Mouse (Mus musculus) hindbrain, postnatal 0 days (tissue): ENCODE results near the gene Scly. TPM values are rescaled to one million over a fixed set of nuclear protein-coding genes. Genes with fewer than 3 reads are reported as not detected.

Experiments used
- ATAC-seq: fragments of 200-750 bp; cut with Nextera tagmentation; 2 replicates; pipeline ENCODE4 v1.8.0; 2017; ENCODE audit warnings: mild to moderate bottlenecking, moderate TSS enrichment, moderate library complexity
- DNase-seq: peaks from one replicate; pipeline ENCODE4 v3.0.0-alpha.2; 2015; ENCODE audit warnings: low spot score
- H3K27ac ChIP-seq: fragments of 300-500 bp; sonication (generic); 2 replicates; pipeline ENCODE4 v1.5.1; 2014; ENCODE audit warnings: mild to moderate bottlenecking
- H3K27me3 ChIP-seq: fragments of 300-500 bp; sonication (generic); 2 replicates; pipeline ENCODE4 v1.6.1; 2014; ENCODE audit warnings: low read length, mixed read lengths; ENCODE audit not compliant: insufficient read depth
- H3K36me3 ChIP-seq: fragments of 300-500 bp; sonication (generic); 2 replicates; pipeline ENCODE4 v1.6.1; 2014; ENCODE audit warnings: low read length, mixed read lengths; ENCODE audit not compliant: insufficient read depth
- H3K4me1 ChIP-seq: fragments of 300-500 bp; sonication (generic); 2 replicates; pipeline ENCODE4 v1.6.1; 2014; ENCODE audit warnings: antibody characterized with exemption, low read length, mixed read lengths; ENCODE audit not compliant: insufficient read depth
- H3K4me2 ChIP-seq: fragments of 300-500 bp; sonication (generic); 2 replicates; pipeline ENCODE4 v1.6.1; 2014; ENCODE audit warnings: low read depth, mild to moderate bottlenecking, low read length, moderate library complexity, mixed read lengths
- H3K4me3 ChIP-seq: fragments of 300-500 bp; sonication (generic); 2 replicates; pipeline ENCODE4 v1.5.1; 2014; ENCODE audit warnings: low read length
- H3K9ac ChIP-seq: fragments of 300-500 bp; sonication (generic); replicated peaks from 2 replicates; pipeline ENCODE4 v1.6.1; 2014; ENCODE audit warnings: mild to moderate bottlenecking, low read length, moderate library complexity, mixed read lengths
- H3K9me3 ChIP-seq: fragments of 300-500 bp; sonication (generic); 2 replicates; pipeline ENCODE4 v1.6.1; 2016; ENCODE audit warnings: low read length, mixed read lengths
- CTCF ChIP-seq: IDR thresholded peaks from 2 replicates; pipeline ENCODE4 v1.5.1; 2016; ENCODE audit warnings: antibody characterized with exemption, control low read depth, low read depth
- WGBS: fragments of 180-500 bp; shearing (Covaris S2); extraction: QIAGEN DNeasy Blood & Tissue Kit; methylation state at CpG from one replicate; pipeline ENCODE4 v1.1.7; 2014; 5-methylcytosine and 5-hydroxymethylcytosine counted together
- polyA plus RNA-seq: library from polyadenylated mRNA; unstranded; fragments of >200 nt; fragmentation: Nextera tagmentation; extraction: Ambion mirVana; gene quantifications from 2 replicates; pipeline ENCODE4 v1.2.1, GENCODE M21; 2015
- total RNA-seq: library from RNA; depleted of rRNA; stranded (reverse); fragments of >200 nt; gene quantifications from 2 replicates; pipeline ENCODE4 v1.2.3, GENCODE M21; 2014

Gene Scly
- total and polyA plus RNA-seq, 2 experiments from 2014 or later = 9.9 to 15.2 TPM

- WGBS = 61% methylated on average over 8 of the region's 8 CpGs
- Histone ChIP-seq H3K27ac (no peak overlapping the region), H3K4me3 (no peak overlapping the region)
These were observed 46.2 kb upstream of the Scly start for GRCm38 (mm10) chr1:91251927-91252326.

GRCm38 (mm10) chr1:91257918-91258317 is 40.2 kb upstream of the Scly start:
- Histone ChIP-seq H3K27me3 (no peaks in the 10 kb centered on the region), H3K4me1 (no peaks in the 10 kb centered on the region), H3K4me3 (no peak overlapping the region), H3K4me2 (no peak overlapping the region), H3K27ac (no peak overlapping the region), H3K9me3 (no peaks in the 10 kb centered on the region), H3K36me3 (0 out of 2 replicates have a peak, but pooled peaks cover 4% of the 10 kb centered on the region), H3K9ac (no peak overlapping the region)
- TF ChIP-seq CTCF = no peak
- ATAC-seq (no peak), DNase-seq (no peak)

More at GRCm38 (mm10) chr1:91251927-91252326, 46.2 kb upstream of the Scly start:
- H3K4me2 ChIP-seq = peak overlapping the region; percentile 76
- peak; percentile 59 for TF ChIP-seq CTCF
- no peak for DNase-seq
- H3K9ac ChIP-seq = no peak overlapping the region
- ATAC-seq = no peak
- H3K4me1 ChIP-seq = 0 out of 2 replicates have a peak, but pooled peaks cover 8% of the 10 kb centered on the region
- no peaks in the 10 kb centered on the region for H3K9me3 ChIP-seq
- no peaks in the 10 kb centered on the region for H3K27me3 ChIP-seq
- H3K36me3 ChIP-seq = 0 out of 2 replicates have a peak, but pooled peaks cover 4% of the 10 kb centered on the region

GRCm38 (mm10) chr1:91259794-91260193 is 38.3 kb upstream of the Scly start:
- H3K36me3 ChIP-seq = 0 out of 2 replicates have a peak, but pooled peaks cover 5% of the 10 kb centered on the region
- H3K27ac ChIP-seq = no peak overlapping the region
- TF ChIP-seq CTCF = no peak
- no peak overlapping the region for H3K4me3 ChIP-seq
- WGBS = 94% methylated on average over 5 of the region's 5 CpGs
- H3K9ac ChIP-seq = no peak overlapping the region
- no peaks in the 10 kb centered on the region for H3K4me1 ChIP-seq
- H3K9me3 ChIP-seq = no peaks in the 10 kb centered on the region
- DNase-seq (no peak), ATAC-seq (no peak)
- no peaks in the 10 kb centered on the region for H3K27me3 ChIP-seq
- H3K4me2 ChIP-seq = no peak overlapping the region

GRCm38 (mm10) chr1:91262508-91262907 is 35.6 kb upstream of the Scly start:
- Histone ChIP-seq H3K9ac (no peak overlapping the region), H3K4me1 (no peaks in the 10 kb centered on the region), H3K36me3 (peaks cover 8% of the 10 kb centered on the region; the same call in 1 of the 2 replicates), H3K4me3 (no peak overlapping the region), H3K27me3 (no peaks in the 10 kb centered on the region), H3K9me3 (no peaks in the 10 kb centered on the region), H3K4me2 (no peak overlapping the region), H3K27ac (no peak overlapping the region)
- TF ChIP-seq CTCF = no peak
- DNase-seq (no peak), ATAC-seq (no peak)
- 84% methylated on average over 7 of the region's 7 CpGs for WGBS

DNA sequence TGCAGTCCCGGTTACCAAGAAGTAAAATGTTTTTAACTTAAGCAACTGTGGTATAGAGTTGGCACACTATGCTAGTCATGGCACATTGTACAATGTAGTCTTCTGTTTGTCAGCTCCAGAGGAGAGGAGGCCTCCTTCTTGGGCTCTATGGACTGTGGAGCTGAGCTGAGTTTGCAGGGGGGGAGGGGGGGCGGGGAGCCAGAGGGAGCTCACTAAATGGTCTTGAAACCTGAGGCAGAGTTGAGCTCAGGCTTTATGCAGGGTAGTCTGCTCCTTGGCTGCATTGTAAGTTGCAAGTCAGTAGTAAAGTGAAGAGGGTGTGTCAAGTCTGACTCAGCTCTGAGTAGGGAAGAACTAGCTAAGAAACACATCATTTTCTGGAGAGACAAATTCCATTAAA is 25.9 kb upstream of the Scly start:
- Histone ChIP-seq H3K9ac (no peak overlapping the region), H3K27ac (no peak overlapping the region), H3K4me1 (no peaks in the 10 kb centered on the region), H3K9me3 (no peaks in the 10 kb centered on the region), H3K36me3 (peaks cover 12% of the 10 kb centered on the region), H3K27me3 (no peaks in the 10 kb centered on the region), H3K4me3 (no peak overlapping the region), H3K4me2 (no peak overlapping the region)
- 90% methylated on average over 2 of the region's 2 CpGs for WGBS
- no peak for TF ChIP-seq CTCF
- no peak for ATAC-seq
- no peak for DNase-seq

DNA sequence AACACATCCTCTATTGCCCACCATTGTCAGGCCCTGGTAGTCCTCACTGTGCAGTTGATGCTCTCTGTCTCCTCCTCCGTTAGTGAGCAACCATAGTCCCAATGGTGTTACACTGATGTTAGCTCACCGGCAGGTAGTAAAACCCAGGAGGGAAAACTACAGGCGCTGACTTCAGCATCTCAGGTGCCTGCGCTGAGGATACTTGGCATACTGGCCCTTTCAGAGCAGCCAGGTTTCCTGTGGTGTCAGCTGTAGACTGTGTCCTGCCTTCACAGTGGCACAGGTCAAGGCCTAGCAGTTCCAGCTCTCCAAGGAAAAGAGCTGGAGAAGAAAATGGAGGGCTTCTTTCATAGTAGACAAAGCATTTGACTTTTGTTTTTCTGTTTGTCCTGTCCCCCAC is 21.6 kb upstream of the Scly start:
- no peaks in the 10 kb centered on the region for H3K4me1 ChIP-seq
- no peaks in the 10 kb centered on the region for H3K9me3 ChIP-seq
- TF ChIP-seq CTCF = no peak
- ATAC-seq = no peak
- WGBS = 95% methylated on average over 4 of the region's 4 CpGs
- peaks cover 21% of the 10 kb centered on the region for H3K36me3 ChIP-seq
- no peak overlapping the region for H3K4me3 ChIP-seq
- no peak for DNase-seq
- H3K9ac ChIP-seq = no peak overlapping the region
- no peak overlapping the region for H3K4me2 ChIP-seq
- no peak overlapping the region for H3K27ac ChIP-seq
- no peaks in the 10 kb centered on the region for H3K27me3 ChIP-seq

DNA sequence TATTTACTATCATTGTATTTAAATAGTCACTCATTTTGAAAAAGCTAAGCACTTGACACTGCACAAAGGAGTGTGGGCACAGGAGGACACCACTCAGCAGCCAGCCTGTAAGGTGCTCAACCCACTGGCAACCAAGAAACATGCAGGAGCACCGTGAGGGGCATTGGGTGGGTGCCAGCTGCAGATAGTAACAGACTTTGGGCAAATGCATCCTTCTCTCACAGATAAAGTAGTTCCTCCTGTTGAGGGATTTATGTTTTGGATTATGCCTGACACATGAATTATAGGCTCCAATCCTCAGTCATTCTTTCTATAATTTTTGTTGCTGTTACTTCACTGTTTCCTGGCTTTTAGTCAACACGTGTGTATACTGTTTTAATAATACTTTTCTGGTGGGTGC is 20.7 kb upstream of the Scly start:
- peaks cover 21% of the 10 kb centered on the region for H3K36me3 ChIP-seq
- no peaks in the 10 kb centered on the region for H3K4me1 ChIP-seq

More for the DNA sequence above, 20.7 kb upstream of the Scly start:
- no peak for DNase-seq
- Histone ChIP-seq H3K27ac (no peak overlapping the region), H3K27me3 (no peaks in the 10 kb centered on the region), H3K9me3 (no peaks in the 10 kb centered on the region), H3K4me3 (no peak overlapping the region), H3K4me2 (no peak overlapping the region), H3K9ac (no peak overlapping the region)
- TF ChIP-seq CTCF = no peak
- 82% methylated on average over 2 of the region's 2 CpGs for WGBS
- no peak for ATAC-seq
